Mouse (Mus musculus): ENCODE measurements around the gene Btbd35f13.
"Not testable (repeated sequence)": the region's sequence is repeated elsewhere in the genome, so short reads cannot be mapped to it uniquely, and the experiment has no call there.

The Btbd35f13 gene

GRCm38 (mm10) chrX:33656872-33657271, at the start of gene Btbd35f13:
Gene Btbd35f13 (plus strand): TSS chrX:33657172.
- not testable (repeated sequence) for DNase-seq

- not testable (repeated sequence) for DNase-seq
Observed at GRCm38 (mm10) chrX:33702249-33702648, 45.3 kb downstream of the Btbd35f13 start, which contains the start of gene Btbd35f14. Gene Btbd35f14 (minus strand): TSS chrX:33702349.

All from retina, postnatal 1 day (tissue).